Mouse (Mus musculus): ENCODE measurements around the gene Chadl.
A peak's percentile ranks its signal among the peaks of the same experiment; 100 is the strongest.
"Not testable (repeated sequence)": the region's sequence is repeated elsewhere in the genome, so short reads cannot be mapped to it uniquely, and the experiment has no call there.

Chadl gene

GRCm38 (mm10) chr15:81697175-81697574 lies at the start of gene Chadl:
Gene Chadl, minus strand, starts transcription at chr15:81697287.
- no peak for DNase-seq (ENCODE audit: low read depth)

- DNase-seq (ENCODE audit: low read depth), result no peak
Measured at GRCm38 (mm10) chr15:81745601-81746114, 48.6 kb upstream of the Chadl start.

GRCm38 (mm10) chr15:81744992-81745600 lies 48.0 kb upstream of the Chadl start, which contains the start of the genes Zc3h7b and Rangap1:
Gene Zc3h7b, plus strand, starts transcription at chr15:81745057.
Gene Rangap1, minus strand, starts transcription at chr15:81745530.
- no peak for DNase-seq (ENCODE audit: low read depth)

GRCm38 (mm10) chr15:81742368-81742767 lies 45.3 kb upstream of the Chadl start:
- not testable (repeated sequence) for DNase-seq (ENCODE audit: low read depth)

GRCm38 (mm10) chr15:81739924-81740323 lies 42.8 kb upstream of the Chadl start:
- DNase-seq (ENCODE audit: low read depth), result no peak

GRCm38 (mm10) chr15:81739296-81739695 lies 42.2 kb upstream of the Chadl start:
- no peak for DNase-seq (ENCODE audit: low read depth)

GRCm38 (mm10) chr15:81735075-81735474 lies 38.0 kb upstream of the Chadl start:
- DNase-seq (ENCODE audit: low read depth), result no peak

- DNase-seq (ENCODE audit: low read depth), result peak; percentile 99
Measured at GRCm38 (mm10) chr15:81729792-81730635, 32.9 kb upstream of the Chadl start.

- no peak for DNase-seq (ENCODE audit: low read depth)
Measured at GRCm38 (mm10) chr15:81729241-81729791, 32.2 kb upstream of the Chadl start.

- DNase-seq (ENCODE audit: low read depth), result no peak
Measured at GRCm38 (mm10) chr15:81725965-81726364, 28.9 kb upstream of the Chadl start.

- no peak for DNase-seq (ENCODE audit: low read depth)
Measured at GRCm38 (mm10) chr15:81723653-81724052, 26.6 kb upstream of the Chadl start.

- no peak for DNase-seq (ENCODE audit: low read depth)
Measured at GRCm38 (mm10) chr15:81722361-81722760, 25.3 kb upstream of the Chadl start.

GRCm38 (mm10) chr15:81719139-81719531 lies 22.0 kb upstream of the Chadl start:
- no peak for DNase-seq (ENCODE audit: low read depth)

GRCm38 (mm10) chr15:81718336-81719138 lies 21.4 kb upstream of the Chadl start:
- DNase-seq (ENCODE audit: low read depth), result no peak

- DNase-seq (ENCODE audit: low read depth), result no peak
Measured at GRCm38 (mm10) chr15:81713742-81714141, 16.7 kb upstream of the Chadl start.

GRCm38 (mm10) chr15:81710801-81711200 lies 13.7 kb upstream of the Chadl start:
- DNase-seq (ENCODE audit: low read depth), result no peak

- no peak for DNase-seq (ENCODE audit: low read depth)
Measured at GRCm38 (mm10) chr15:81709686-81710085, 12.6 kb upstream of the Chadl start.

- DNase-seq (ENCODE audit: low read depth), result no peak
Measured at GRCm38 (mm10) chr15:81708991-81709390, 11.9 kb upstream of the Chadl start.

GRCm38 (mm10) chr15:81703094-81703489 lies 6.0 kb upstream of the Chadl start:
- no peak for DNase-seq (ENCODE audit: low read depth)

GRCm38 (mm10) chr15:81702306-81703093 lies 5.4 kb upstream of the Chadl start:
- no peak for DNase-seq (ENCODE audit: low read depth)

- DNase-seq (ENCODE audit: low read depth), result not testable (repeated sequence)
Measured at GRCm38 (mm10) chr15:81701350-81701749, 4.3 kb upstream of the Chadl start.
